Mouse (Mus musculus): ENCODE results near the gene Prdm13. TPM values are rescaled to one million over a fixed set of nuclear protein-coding genes. Genes with fewer than 3 reads are reported as not detected.

The Prdm13 gene
- polyA plus RNA-seq (2012; rRNA removed): not detected in 2 replicates

DNA sequence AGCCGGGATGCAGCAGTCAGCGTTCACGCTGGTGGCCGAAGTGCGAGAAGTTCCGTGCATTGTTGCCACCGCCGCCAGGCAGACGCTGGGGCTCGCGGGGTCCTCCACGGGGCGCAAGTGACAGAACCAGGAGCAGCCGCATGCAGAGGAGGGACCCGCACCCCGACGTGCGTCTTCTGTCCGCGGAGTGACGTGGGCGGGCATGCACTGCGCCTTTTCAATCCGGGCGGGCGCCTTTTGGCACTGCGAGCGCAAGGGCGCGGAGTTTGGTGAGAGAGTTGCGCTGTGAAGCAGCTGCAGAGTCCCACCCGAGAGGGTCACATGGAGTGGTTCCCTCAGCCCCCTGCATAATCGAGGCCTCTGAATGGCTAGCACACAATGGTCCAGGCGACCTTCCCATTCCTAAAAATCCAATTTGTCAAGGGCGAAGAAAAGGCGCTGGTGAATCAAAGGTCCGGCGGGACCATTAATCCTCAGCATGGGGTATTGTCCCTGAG is at the start of gene Prdm13:
Gene Prdm13 (minus strand): TSS at position 369 of the 497 bp plus-strand sequence.

DNA sequence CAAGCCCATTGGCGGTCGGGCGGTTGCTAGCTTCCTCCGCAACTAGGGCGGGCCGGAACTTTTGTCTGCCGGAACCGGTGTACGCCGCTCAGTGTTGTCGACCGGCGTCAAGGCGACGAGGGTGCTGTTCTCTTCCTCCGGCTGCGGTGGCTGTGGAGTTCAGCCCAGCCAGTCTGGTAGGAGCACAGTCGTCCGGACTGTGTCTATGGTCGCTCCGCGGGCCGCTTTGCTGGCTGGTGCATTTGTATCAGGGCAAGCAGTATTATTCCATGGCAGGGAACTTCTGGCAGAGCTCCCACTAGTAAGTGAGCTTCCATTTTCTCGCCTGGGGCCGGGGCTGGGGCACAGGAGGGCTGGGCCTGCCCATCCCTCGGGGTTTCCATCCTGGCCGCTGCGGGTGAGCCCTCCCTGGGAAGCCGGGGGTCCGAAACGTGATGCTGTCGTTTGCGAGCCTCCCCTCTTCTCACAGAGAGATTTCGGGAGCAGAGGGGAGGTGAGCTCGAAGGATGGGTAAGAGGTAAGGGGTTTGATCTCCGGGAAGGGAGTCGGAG is 41.9 kb upstream of the Prdm13 start, which contains the start of gene Ccnc:
Gene Ccnc (plus strand): TSS at position 87 of the 551 bp plus-strand sequence.

Other genes starting within 250 kb of the Prdm13 start
- 5.3 and 5.6 TPM in 2 replicates for gene Ccnc, start 41.7 kb upstream of the Prdm13 start, polyA plus RNA-seq (2012; rRNA removed)
- gene Usp45, start 81.2 kb upstream of the Prdm13 start, polyA plus RNA-seq (2012; rRNA removed): 6.4 and 7.3 TPM in 2 replicates
- 7.8 and 9.8 TPM in 2 replicates for gene Tstd3, start 81.2 kb upstream of the Prdm13 start, polyA plus RNA-seq (2012; rRNA removed)
- 42.9 and 56.6 TPM in 2 replicates for gene Pnisr, start 161.6 kb upstream of the Prdm13 start, polyA plus RNA-seq (2012; rRNA removed)
- 4.7 and 5.2 TPM in 2 replicates for gene Coq3, start 193.7 kb upstream of the Prdm13 start, polyA plus RNA-seq (2012; rRNA removed)
- gene Faxc, start 245.4 kb upstream of the Prdm13 start, polyA plus RNA-seq (2012; rRNA removed): 0.07 and 0.10 TPM in 2 replicates